Mouse (Mus musculus): ENCODE results near the gene Wnt4. TPM values are rescaled to one million over a fixed set of nuclear protein-coding genes. Genes with fewer than 3 reads are reported as not detected.

Gene Wnt4
- total and polyA plus RNA-seq, 3 experiments: not detected

DNA sequence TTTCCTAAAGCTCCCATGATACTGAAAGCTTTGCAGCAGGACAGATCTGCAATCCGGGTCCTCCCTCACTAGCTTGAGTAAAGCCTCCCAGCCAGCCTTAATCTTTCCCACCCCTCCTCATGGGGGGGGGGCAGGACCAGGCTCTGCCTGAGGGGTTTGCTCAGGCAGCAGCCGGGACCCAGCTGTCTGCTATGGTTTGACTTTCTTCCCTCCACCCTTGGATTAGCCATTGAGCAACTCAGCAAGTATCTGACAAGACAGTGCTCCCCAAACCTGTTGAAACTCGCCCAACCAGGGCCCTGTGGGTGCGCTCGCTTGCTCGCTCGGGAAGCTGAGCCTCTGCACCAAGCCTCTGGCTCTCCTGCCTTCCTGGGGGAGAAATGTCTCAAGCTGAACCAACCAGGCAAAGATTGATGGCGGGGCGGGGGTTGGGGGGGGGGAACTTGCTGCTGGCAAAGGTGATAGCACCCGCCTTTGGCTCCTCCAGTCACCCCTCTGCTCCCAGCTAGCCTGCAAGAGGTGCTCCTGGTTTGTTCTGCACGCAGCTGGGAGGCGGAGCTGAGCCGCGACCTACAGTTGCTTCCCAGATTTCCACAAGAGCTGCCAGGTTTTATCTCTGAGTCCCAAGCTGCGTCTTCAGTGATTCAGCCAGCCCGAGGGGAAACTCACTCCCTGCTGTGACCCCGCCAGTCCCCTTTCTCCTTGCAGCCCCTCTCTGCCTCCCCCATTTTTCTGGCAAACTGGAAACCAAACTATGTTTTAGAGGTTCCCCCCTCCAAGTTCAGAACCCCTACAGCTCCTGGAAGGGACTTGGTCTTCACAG is 5.5 kb downstream of the Wnt4 start:
- no peak overlapping the region for H3K4me3 ChIP-seq (ENCODE audit: control insufficient read depth in 1 of 2, insufficient read depth in 1 of 2, low read depth in 2 of 2, low read length in 2 of 2)
- no peaks in the 10 kb centered on the region for H3K9me3 ChIP-seq (replicated peaks; ENCODE audit: insufficient read depth, low read length)
- no peak for TF ChIP-seq CTCF (IDR thresholded peaks at IDR 0.05 in 2 of 3, conservative IDR thresholded peaks at IDR 0.05 in 1 of 3; ENCODE audit: control insufficient read depth in 1 of 3, insufficient read depth in 1 of 3, low read depth in 2 of 3, low read length in 3 of 3, poor library complexity in 1 of 3, severe bottlenecking in 1 of 3)
- no peak for TF ChIP-seq MYC (IDR thresholded peaks at IDR 0.05; ENCODE audit: low read depth, low read length)
- no peak for TF ChIP-seq GATA1 (IDR thresholded peaks at IDR 0.05; ENCODE audit: low read depth, low read length)
- no peak for TF ChIP-seq MEF2A (IDR thresholded peaks at IDR 0.05; ENCODE audit: extremely low read depth, insufficient replicate concordance, low read depth, low read length, poor library complexity, severe bottlenecking)
- no peak for TF ChIP-seq ZC3H11A (IDR thresholded peaks at IDR 0.05; ENCODE audit: low read depth, low read length)
- no peak for TF ChIP-seq SMC3 (IDR thresholded peaks at IDR 0.05; ENCODE audit: low read depth, low read length)
- no peak for TF ChIP-seq ZKSCAN1 (IDR thresholded peaks at IDR 0.05; ENCODE audit: low read depth, low read length)
- TF ChIP-seq ZMIZ1 (IDR thresholded peaks at IDR 0.05; ENCODE audit: low read depth, low read length): no peak
- no peak for TF ChIP-seq CHD2 (IDR thresholded peaks at IDR 0.05; ENCODE audit: low read length)
- TF ChIP-seq MAZ (IDR thresholded peaks at IDR 0.05; ENCODE audit: low read depth, low read length): no peak
- TF ChIP-seq HCFC1 (IDR thresholded peaks at IDR 0.05; ENCODE audit: low read depth, low read length): no peak
- TF ChIP-seq UBTF (IDR thresholded peaks at IDR 0.05; ENCODE audit: borderline replicate concordance, insufficient read depth, low read depth, low read length): no peak
- TF ChIP-seq BHLHE40 (IDR thresholded peaks at IDR 0.05; ENCODE audit: borderline replicate concordance, low read depth, low read length): no peak
- TF ChIP-seq MXI1 (IDR thresholded peaks at IDR 0.05; ENCODE audit: low read depth, low read length): no peak
- no peak overlapping the region for H3K27ac ChIP-seq (ENCODE audit: control insufficient read depth, low read depth, low read length)
- no peak overlapping the region for H3K9ac ChIP-seq (ENCODE audit: control insufficient read depth, low read depth, low read length, poor library complexity, severe bottlenecking)
- H3K79me2 ChIP-seq (ENCODE audit: control insufficient read depth, insufficient read depth, low read length, poor library complexity): no peaks in the 10 kb centered on the region
- no peaks in the 10 kb centered on the region for H3K4me1 ChIP-seq (ENCODE audit: control insufficient read depth in 1 of 2, insufficient read depth in 2 of 2, low read length in 2 of 2)
- H3K36me3 ChIP-seq (ENCODE audit: control insufficient read depth in 1 of 2, insufficient read depth in 2 of 2, low read length in 2 of 2): no peaks in the 10 kb centered on the region
- no peaks in the 10 kb centered on the region for H3K27me3 ChIP-seq (ENCODE audit: control insufficient read depth in 1 of 2, insufficient read depth in 2 of 2, low read length in 2 of 2)
- no peak for DNase-seq (ENCODE audit: low read depth, low spot score)

DNA sequence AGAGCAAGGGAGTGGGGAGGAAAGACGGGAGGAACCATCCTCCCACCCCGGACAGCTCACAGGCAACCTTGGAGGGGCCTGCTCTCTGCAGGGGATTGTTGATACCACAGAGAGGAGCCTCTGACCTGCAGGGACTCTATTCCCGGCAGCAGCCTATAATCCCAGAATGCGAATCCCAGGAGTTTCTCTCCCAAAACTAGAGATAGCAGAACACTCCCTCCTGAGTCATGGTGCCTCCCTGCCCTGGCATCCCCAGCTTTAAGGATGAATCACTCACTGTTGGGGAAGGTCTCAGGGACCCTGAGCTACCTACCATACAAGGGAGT is 6.1 kb downstream of the Wnt4 start:
- Histone ChIP-seq H3K36me3 (ENCODE audit: control insufficient read depth in 1 of 2, insufficient read depth in 2 of 2, low read length in 2 of 2) (no peaks in the 10 kb centered on the region), H3K4me3 (ENCODE audit: control insufficient read depth in 1 of 2, insufficient read depth in 1 of 2, low read depth in 2 of 2, low read length in 2 of 2) (no peak overlapping the region), H3K4me1 (ENCODE audit: control insufficient read depth in 1 of 2, insufficient read depth in 2 of 2, low read length in 2 of 2) (no peaks in the 10 kb centered on the region), H3K9ac (ENCODE audit: control insufficient read depth, low read depth, low read length, poor library complexity, severe bottlenecking) (no peak overlapping the region), H3K27ac (ENCODE audit: control insufficient read depth, low read depth, low read length) (no peak overlapping the region), H3K79me2 (ENCODE audit: control insufficient read depth, insufficient read depth, low read length, poor library complexity) (no peaks in the 10 kb centered on the region), H3K27me3 (ENCODE audit: control insufficient read depth in 1 of 2, insufficient read depth in 2 of 2, low read length in 2 of 2) (no peaks in the 10 kb centered on the region), H3K9me3 (replicated peaks; ENCODE audit: insufficient read depth, low read length) (no peaks in the 10 kb centered on the region)
- no peak for DNase-seq (ENCODE audit: low read depth, low spot score)
- no peak for TF ChIP-seq JUND (IDR thresholded peaks at IDR 0.05; ENCODE audit: low read depth, low read length)
- no peak for TF ChIP-seq MAFK (IDR thresholded peaks at IDR 0.05; ENCODE audit: borderline replicate concordance, low read depth, low read length)
- TF ChIP-seq ZC3H11A (IDR thresholded peaks at IDR 0.05; ENCODE audit: low read depth, low read length): no peak
- TF ChIP-seq MAZ (IDR thresholded peaks at IDR 0.05; ENCODE audit: low read depth, low read length): no peak
- no peak for TF ChIP-seq NELFE (IDR thresholded peaks at IDR 0.05; ENCODE audit: low read depth, low read length)
- no peak for TF ChIP-seq EP300 (IDR thresholded peaks at IDR 0.05; ENCODE audit: low read depth in 1 of 2, low read length in 2 of 2)
- no peak for TF ChIP-seq ZMIZ1 (IDR thresholded peaks at IDR 0.05; ENCODE audit: low read depth, low read length)
- no peak for TF ChIP-seq POLR2A (IDR thresholded peaks at IDR 0.05; ENCODE audit: control insufficient read depth in 1 of 2, insufficient read depth in 1 of 2, low read depth in 1 of 2, low read length in 2 of 2, poor library complexity in 1 of 2)
- TF ChIP-seq GABPA (IDR thresholded peaks at IDR 0.05; ENCODE audit: low read depth, low read length): no peak
- TF ChIP-seq MXI1 (IDR thresholded peaks at IDR 0.05; ENCODE audit: low read depth, low read length): no peak
- no peak for TF ChIP-seq E2F4 (IDR thresholded peaks at IDR 0.05; ENCODE audit: borderline replicate concordance, low read depth, low read length)
- no peak for TF ChIP-seq USF2 (IDR thresholded peaks at IDR 0.05; ENCODE audit: borderline replicate concordance in 1 of 2, insufficient read depth in 1 of 2, low read depth in 1 of 2, low read length in 2 of 2)

All from MEL (cell line).